Mouse (Mus musculus) c-Kit-negative CD71-positive TER-119-positive erythroid progenitor cells, embryonic 14.5 days (primary cell): ENCODE results near the gene Cox7a2.

ENCODE experiments used
- DNase-seq: peaks from one replicate; pipeline ENCODE4 v3.0.0-alpha.2; 2013; ENCODE audit warnings: low read depth, low spot score

The Cox7a2 gene

GRCm38 (mm10) chr9:79735608-79736007, 24.1 kb downstream of the Cox7a2 start:
- DNase-seq = no peak

- DNase-seq = no peak
Observed at GRCm38 (mm10) chr9:79730301-79730700, 29.4 kb downstream of the Cox7a2 start.

GRCm38 (mm10) chr9:79723090-79723489, 36.6 kb downstream of the Cox7a2 start:
- peak; percentile 4 for DNase-seq

GRCm38 (mm10) chr9:79721056-79721455, 38.6 kb downstream of the Cox7a2 start:
- no peak for DNase-seq

GRCm38 (mm10) chr9:79720143-79720542, 39.5 kb downstream of the Cox7a2 start:
- DNase-seq = no peak

GRCm38 (mm10) chr9:79719451-79719850, 40.2 kb downstream of the Cox7a2 start:
- DNase-seq = no peak

- no peak for DNase-seq
Observed at GRCm38 (mm10) chr9:79718481-79719370, 41.0 kb downstream of the Cox7a2 start, which contains the start of gene Col12a1. Gene Col12a1, minus strand, starts transcription at chr9:79718831.

- no peak for DNase-seq
Observed at GRCm38 (mm10) chr9:79717836-79718475, 41.7 kb downstream of the Cox7a2 start.

- DNase-seq = no peak
Observed at GRCm38 (mm10) chr9:79716909-79717835, 42.5 kb downstream of the Cox7a2 start.

GRCm38 (mm10) chr9:79716496-79716895, 43.2 kb downstream of the Cox7a2 start:
- DNase-seq = no peak

GRCm38 (mm10) chr9:79714471-79715045, 45.1 kb downstream of the Cox7a2 start:
- DNase-seq = no peak
